Mouse (Mus musculus) brain, embryonic 18.5 days (tissue): Measurements from ENCODE around the gene Thbs3.

Experiments
- DNase-seq: peaks from one replicate; pipeline ENCODE4 v3.0.0-alpha.2; 2012; ENCODE audit warnings: low read depth, low spot score

The Thbs3 gene

GRCm38 (mm10) chr3:89214681-89215411, at the start of gene Thbs3:
TSS of gene Thbs3 (plus strand) at chr3:89215180.
- no peak for DNase-seq

DNA sequence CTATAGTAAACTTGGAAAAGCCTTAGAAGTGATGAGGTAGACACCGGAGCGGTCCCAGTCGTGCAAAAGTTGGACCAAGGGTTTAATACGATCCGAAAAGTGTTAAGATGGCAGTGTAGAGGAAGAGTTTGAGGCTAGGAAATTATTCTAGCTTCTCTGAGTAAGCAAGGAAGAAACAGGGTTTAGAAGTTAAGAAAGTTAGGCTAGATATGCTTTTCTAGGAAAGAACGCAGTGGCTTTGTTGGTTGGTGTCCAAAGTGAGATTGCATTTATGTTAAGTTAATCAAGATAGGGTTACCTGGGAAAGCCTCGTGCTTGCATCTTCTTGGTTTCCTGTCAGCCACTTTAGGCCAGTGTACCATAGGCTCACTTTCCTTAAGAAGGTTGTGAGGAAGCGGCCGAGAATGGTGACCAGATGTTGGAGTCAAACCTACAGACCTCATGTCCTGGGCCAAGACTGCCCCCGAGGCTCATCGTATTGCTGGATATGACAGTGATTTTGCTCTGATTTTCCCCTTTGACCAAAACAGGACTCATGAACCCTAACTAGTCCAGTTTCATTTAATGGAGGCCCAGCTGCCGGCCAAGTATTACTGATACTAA, 49.6 kb upstream of the Thbs3 start:
- DNase-seq, result no peak

DNA sequence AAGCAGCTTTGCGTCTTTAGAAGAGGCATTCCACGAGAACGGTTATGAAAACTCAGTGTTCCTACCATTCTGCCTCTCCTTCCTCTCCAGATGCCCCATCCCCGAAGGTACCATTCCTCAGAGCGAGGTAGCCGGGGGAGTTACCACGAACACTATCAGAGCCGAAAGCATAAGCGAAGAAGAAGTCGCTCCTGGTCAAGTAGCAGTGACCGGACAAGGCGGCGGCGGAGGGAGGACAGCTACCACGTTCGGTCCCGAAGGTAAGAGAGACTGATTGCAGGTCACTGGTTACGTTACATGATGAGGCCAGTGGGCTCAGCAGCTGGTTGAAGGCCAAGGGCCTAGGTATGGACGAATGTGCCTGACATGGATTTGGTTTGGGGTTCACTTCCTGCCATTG, 48.0 kb upstream of the Thbs3 start:
- DNase-seq, result no peak

DNA sequence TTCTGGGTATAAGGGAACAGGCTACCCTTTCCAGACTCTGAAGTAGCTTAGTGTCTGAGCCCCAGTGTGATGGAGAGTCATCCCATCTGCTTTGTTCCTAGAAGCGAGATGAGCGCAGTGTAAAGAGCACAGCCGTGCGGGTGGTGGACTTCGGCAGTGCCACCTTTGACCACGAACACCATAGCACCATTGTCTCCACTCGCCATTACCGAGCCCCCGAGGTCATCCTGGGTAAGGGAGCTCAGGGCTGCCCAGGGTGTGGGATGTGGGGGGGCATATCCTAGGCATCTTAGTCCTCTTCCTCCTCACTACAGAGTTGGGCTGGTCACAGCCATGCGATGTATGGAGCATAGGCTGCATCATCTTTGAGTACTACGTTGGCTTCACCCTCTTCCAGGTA, 40.1 kb upstream of the Thbs3 start:
- no peak for DNase-seq

DNA sequence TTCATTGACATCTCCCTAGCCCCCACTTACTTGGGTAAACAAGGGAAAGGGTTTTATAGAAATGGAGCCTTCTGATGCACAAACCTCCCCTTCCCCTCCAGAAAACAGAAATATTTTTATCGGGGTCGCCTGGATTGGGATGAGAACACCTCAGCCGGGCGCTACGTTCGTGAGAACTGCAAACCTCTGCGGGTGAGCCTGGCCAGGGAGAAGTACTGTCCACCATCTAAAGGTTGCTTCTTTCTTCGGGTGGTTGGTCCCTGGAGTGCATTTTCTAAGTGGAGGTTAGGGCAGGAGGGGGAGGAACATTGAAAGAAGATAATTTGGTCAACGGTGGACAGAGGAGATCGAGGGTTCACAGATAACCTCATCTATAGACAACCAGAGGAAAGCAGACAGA, 39.4 kb upstream of the Thbs3 start:
- no peak for DNase-seq

- DNase-seq, result no peak
These were observed 38.6 kb upstream of the Thbs3 start for GRCm38 (mm10) chr3:89176421-89176820.

DNA sequence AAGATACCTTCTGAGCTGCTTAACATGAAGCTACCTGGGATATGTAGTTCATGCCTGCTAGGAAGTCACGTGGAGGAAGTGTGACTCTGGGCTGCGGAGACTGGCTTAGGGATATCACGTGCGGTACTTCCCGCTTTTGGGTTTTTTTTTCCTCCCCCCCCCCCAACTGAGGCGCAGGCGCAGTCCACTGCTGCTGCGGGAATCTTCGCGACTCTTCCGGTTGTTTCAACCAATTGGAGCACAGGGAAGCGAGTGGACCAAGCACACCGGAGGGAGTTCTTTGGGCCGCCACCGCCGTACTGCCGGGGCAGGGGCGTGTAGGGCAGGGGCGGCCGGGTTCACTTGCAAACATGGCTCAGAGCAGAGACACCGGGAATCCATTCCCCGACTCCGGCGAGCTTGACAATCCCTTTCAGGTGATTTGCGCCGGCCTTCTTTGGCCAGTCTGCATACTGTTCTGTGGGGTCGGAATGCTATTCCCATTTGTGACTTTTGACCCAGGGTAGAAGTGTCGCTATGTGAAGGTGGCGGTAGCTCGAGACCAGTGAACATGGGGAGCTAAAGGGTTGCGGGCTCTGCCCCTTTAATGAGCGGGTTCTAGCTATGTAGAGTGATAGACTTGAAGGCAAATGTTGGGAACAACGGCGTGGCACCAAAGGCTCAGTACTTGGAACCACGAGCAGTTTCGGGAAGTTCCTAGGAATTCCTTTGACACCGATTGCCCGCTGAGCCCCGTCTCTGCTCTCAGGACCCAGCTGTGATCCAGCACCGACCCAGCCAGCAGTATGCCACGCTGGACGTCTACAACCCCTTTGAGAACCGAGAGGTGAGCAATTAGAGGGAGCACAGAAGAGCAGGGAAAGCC, 37.5 kb upstream of the Thbs3 start, which contains the start of gene Scamp3:
TSS of gene Scamp3 (plus strand) at position 232 of the 865 bp plus-strand sequence.
- DNase-seq, result peak; percentile 96

DNA sequence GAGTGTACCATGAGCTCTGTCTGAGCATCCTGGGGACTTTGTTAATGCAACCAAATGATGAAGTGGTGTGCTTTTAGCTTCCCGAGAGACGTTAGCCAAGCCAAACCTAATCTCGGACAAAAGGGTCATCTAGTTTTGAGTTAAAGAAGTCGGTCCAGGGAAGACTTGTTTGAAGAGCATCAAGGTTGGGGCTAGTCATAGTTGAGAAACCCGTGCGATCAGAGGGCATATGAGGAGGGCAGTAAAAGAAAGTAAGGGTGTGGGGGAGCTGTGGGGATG, 36.9 kb upstream of the Thbs3 start:
- DNase-seq, result no peak

GRCm38 (mm10) chr3:89179056-89179455, 35.9 kb upstream of the Thbs3 start:
- no peak for DNase-seq

- no peak for DNase-seq
These were observed 33.1 kb upstream of the Thbs3 start for GRCm38 (mm10) chr3:89181749-89182500.

- no peak for DNase-seq
These were observed 32.4 kb upstream of the Thbs3 start for GRCm38 (mm10) chr3:89182531-89183057.

DNA sequence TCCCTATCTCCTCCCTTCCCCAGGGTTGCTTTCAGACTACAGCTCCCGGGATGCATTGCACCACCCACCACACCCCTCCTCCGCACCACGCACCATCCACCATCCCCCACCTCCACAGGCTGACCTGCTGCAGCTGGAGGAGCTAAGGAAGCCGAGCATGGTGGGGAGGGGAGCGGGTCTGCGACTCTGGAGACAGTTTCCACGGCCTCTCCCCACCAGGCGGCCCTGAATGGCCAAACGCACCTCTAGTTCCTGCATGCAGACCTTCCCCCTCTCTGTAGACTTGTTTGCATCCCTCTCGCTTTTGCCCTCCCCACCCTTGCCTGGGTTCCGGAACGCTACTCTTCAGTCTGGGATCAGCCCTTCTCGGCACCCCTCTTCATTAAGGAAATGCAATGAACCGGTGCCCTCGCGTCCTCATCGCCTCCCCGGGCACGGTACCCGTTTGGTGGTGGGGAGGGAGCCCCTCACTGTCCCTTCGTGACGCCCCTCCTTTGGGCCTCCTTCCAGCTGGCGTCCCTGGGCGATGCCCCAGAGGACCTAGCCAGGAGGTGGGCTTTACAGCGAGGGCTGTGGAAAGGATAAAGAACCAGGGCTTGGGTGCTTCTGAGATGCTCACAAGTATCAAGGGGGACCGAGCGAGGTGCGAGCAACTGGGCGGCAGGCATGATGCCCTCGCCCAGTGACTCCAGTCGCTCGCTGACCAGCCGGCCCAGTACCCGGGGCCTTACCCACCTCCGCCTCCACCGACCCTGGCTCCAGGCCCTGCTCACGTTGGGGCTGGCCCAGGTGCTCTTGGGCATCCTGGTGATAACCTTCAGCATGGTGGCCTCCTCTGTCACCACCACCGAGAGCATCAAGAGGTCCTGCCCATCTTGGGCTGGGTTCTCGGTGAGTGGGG, 31.7 kb upstream of the Thbs3 start, which contains the start of gene Fam189b:
TSS of gene Fam189b (plus strand) at position 86 of the 901 bp plus-strand sequence.
- peak; percentile 82 for DNase-seq

DNA sequence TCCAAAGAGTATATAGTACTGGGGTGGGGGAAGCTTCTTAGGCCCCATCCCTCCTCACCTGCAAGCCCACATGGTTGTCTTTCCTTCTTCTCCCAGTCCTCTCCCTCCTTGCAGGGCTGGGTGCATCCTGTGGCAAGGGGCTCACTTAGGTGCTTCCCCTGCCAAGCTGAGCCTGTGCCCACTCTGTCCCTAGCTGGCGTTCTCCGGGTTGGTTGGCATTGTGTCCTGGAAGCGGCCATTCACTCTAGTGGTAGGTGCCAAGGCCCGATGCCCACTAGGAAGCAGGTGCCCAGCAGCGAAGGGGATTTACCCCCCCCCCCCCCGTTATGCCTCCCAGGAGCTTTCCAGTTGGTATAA, 31.0 kb upstream of the Thbs3 start:
- DNase-seq, result no peak

DNA sequence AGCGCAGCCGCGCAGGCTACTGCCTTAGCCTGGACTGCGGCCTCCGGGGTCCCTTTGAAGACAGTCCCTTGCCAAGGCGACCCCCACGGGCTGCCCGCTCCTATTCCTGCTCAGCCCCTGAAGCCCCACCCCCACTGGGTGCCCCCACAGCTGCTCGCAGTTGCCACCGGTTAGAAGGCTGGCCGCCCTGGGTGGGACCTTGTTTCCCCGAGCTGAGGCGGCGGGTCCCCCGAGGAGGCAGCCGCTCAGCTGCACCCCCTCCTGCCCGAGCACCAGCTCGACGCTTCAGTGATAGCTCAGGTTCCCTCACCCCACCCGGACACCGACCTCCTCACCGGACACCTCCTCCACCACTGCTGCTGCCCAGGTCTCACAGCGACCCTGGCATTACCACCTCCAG, 27.8 kb upstream of the Thbs3 start:
- DNase-seq, result no peak

- no peak for DNase-seq
These were observed 27.1 kb upstream of the Thbs3 start for GRCm38 (mm10) chr3:89187690-89188477.

- DNase-seq, result no peak
These were observed 26.5 kb upstream of the Thbs3 start for GRCm38 (mm10) chr3:89188478-89188875.

DNA sequence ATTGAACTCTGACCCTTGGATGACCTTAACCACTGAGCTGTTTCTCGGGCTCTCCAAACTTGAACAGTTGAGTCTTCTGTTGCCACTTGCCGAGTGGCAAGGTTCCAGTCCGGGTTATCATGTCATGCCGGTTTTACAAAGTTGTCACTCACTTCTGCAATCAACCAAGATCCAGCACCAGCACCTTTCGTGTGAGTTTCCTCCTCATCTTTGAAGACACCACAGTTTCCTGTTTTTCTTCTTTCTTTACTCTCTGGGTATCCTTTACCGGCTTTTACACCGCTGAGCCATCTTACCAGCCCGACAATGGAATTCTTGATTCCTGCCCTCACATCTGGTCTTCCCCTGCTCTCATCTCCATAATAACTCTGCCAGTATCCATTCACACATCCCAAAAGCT, 24.5 kb upstream of the Thbs3 start:
- DNase-seq, result no peak

- DNase-seq, result no peak
These were observed 21.6 kb upstream of the Thbs3 start for GRCm38 (mm10) chr3:89193351-89193750.

- no peak for DNase-seq
These were observed 21.1 kb upstream of the Thbs3 start for GRCm38 (mm10) chr3:89193853-89194252.
